Mouse (Mus musculus): Measurements from ENCODE around the gene Dnm1.

Dnm1 gene

GRCm38 (mm10) chr2:32361437-32361836 lies 8.3 kb upstream of the Dnm1 start:
- peak; percentile 86 for DNase-seq

GRCm38 (mm10) chr2:32360741-32361140 lies 7.6 kb upstream of the Dnm1 start:
- peak; percentile 87 for DNase-seq

- DNase-seq = no peak
These were observed 5.2 kb upstream of the Dnm1 start for GRCm38 (mm10) chr2:32358381-32358780.

- no peak for DNase-seq
These were observed 4.6 kb upstream of the Dnm1 start for GRCm38 (mm10) chr2:32357710-32358109.

- DNase-seq = no peak
These were observed 3.1 kb upstream of the Dnm1 start for GRCm38 (mm10) chr2:32356216-32356615.

- DNase-seq = no peak
These were observed 1.3 kb upstream of the Dnm1 start for GRCm38 (mm10) chr2:32354336-32354895.

- no peak for DNase-seq
These were observed 698 bp upstream of the Dnm1 start for GRCm38 (mm10) chr2:32353836-32354235.

- peak; percentile 13 for DNase-seq
These were observed 759 bp downstream of the Dnm1 start, which contains the start of gene Ciz1 for GRCm38 (mm10) chr2:32352151-32353006. TSS of gene Ciz1 (plus strand) at chr2:32352327.

- no peak for DNase-seq
These were observed 1.6 kb downstream of the Dnm1 start for GRCm38 (mm10) chr2:32351471-32351961.

GRCm38 (mm10) chr2:32350471-32351051 lies 2.6 kb downstream of the Dnm1 start:
- DNase-seq = no peak

GRCm38 (mm10) chr2:32349625-32350255 lies 3.4 kb downstream of the Dnm1 start:
- DNase-seq = no peak

- DNase-seq = no peak
These were observed 4.8 kb downstream of the Dnm1 start for GRCm38 (mm10) chr2:32348311-32348710.

- DNase-seq = no peak
These were observed 6.1 kb downstream of the Dnm1 start for GRCm38 (mm10) chr2:32347019-32347418.

- no peak for DNase-seq
These were observed 8.4 kb downstream of the Dnm1 start for GRCm38 (mm10) chr2:32344598-32345321.

GRCm38 (mm10) chr2:32344056-32344455 lies 9.1 kb downstream of the Dnm1 start:
- DNase-seq = no peak

- DNase-seq = no peak
These were observed 9.8 kb downstream of the Dnm1 start for GRCm38 (mm10) chr2:32343351-32343671.

- DNase-seq = no peak
These were observed 10.4 kb downstream of the Dnm1 start for GRCm38 (mm10) chr2:32342539-32343350.

- DNase-seq = no peak
These were observed 11.1 kb downstream of the Dnm1 start for GRCm38 (mm10) chr2:32342039-32342438.

GRCm38 (mm10) chr2:32341634-32341939 lies 11.6 kb downstream of the Dnm1 start:
- no peak for DNase-seq

GRCm38 (mm10) chr2:32340836-32341633 lies 12.1 kb downstream of the Dnm1 start:
- DNase-seq = no peak

Measured in kidney, adult 18-20 months (tissue).